Mouse (Mus musculus) forebrain, embryonic 12.5 days (tissue): ENCODE data around the gene Ttc37. TPM values are rescaled to one million over a fixed set of nuclear protein-coding genes. Genes with fewer than 3 reads are reported as not detected.

ENCODE experiments used
- ATAC-seq: fragments of 200-750 bp; cut with Nextera tagmentation; 2 replicates; pipeline ENCODE4 v1.8.0; 2017; ENCODE audit warnings: moderate TSS enrichment; ENCODE audit not compliant: low FRiP score
- H3K27ac ChIP-seq: fragments of 300-500 bp; sonication (generic); 2 replicates; pipeline ENCODE4 v1.5.1; 2016; ENCODE audit warnings: mild to moderate bottlenecking
- H3K27me3 ChIP-seq: fragments of 300-500 bp; sonication (generic); 2 replicates; pipeline ENCODE4 v1.6.1; 2016; ENCODE audit warnings: mild to moderate bottlenecking
- H3K36me3 ChIP-seq: fragments of 300-500 bp; sonication (generic); replicated peaks from 2 replicates; pipeline ENCODE4 v1.6.1; 2016; ENCODE audit warnings: mild to moderate bottlenecking
- H3K4me1 ChIP-seq: fragments of 300-500 bp; sonication (generic); 2 replicates; pipeline ENCODE4 v1.6.1; 2016
- H3K4me2 ChIP-seq: fragments of 300-500 bp; sonication (generic); 2 replicates; pipeline ENCODE4 v1.6.1; 2016; ENCODE audit warnings: mild to moderate bottlenecking, moderate library complexity
- H3K4me3 ChIP-seq: fragments of 300-500 bp; sonication (generic); replicated peaks from 2 replicates; pipeline ENCODE4 v1.5.1; 2016; ENCODE audit warnings: mild to moderate bottlenecking
- H3K9ac ChIP-seq: fragments of 300-500 bp; sonication (generic); 2 replicates; pipeline ENCODE4 v1.6.1; 2016; ENCODE audit warnings: mild to moderate bottlenecking
- H3K9me3 ChIP-seq: fragments of 300-500 bp; sonication (generic); 2 replicates; pipeline ENCODE4 v1.6.1; 2016
- WGBS: fragments of 180-500 bp; shearing (Covaris S2); methylation state at CpG from one replicate; pipeline ENCODE4 v1.1.7; 2016; 5-methylcytosine and 5-hydroxymethylcytosine counted together
- polyA plus RNA-seq: library from polyadenylated mRNA; unstranded; fragments of >200 nt; fragmentation: Nextera tagmentation; extraction: Ambion mirVana; gene quantifications from 2 replicates; pipeline ENCODE4 v1.2.1, GENCODE M21; 2016

The Ttc37 gene
- polyA plus RNA-seq, 1 experiment from 2014 or later: 16.9 TPM

- H3K4me2 ChIP-seq: peak overlapping the region; percentile 58
- peak; percentile 84 for ATAC-seq
- no peaks in the 10 kb centered on the region; the same call in 1 of the 2 replicates for H3K36me3 ChIP-seq
- 0 out of 2 replicates have a peak, but pooled peaks cover 6% of the 10 kb centered on the region for H3K4me1 ChIP-seq
- peak overlapping the region; percentile 81 for H3K27ac ChIP-seq
- WGBS: 3% methylated on average over 16 of the region's 16 CpGs
- H3K9ac ChIP-seq: peak overlapping the region; percentile 70
- H3K27me3 ChIP-seq: no peaks in the 10 kb centered on the region
- peak overlapping the region; percentile 66 for H3K4me3 ChIP-seq
- no peaks in the 10 kb centered on the region for H3K9me3 ChIP-seq
Observed at GRCm38 (mm10) chr13:76098116-76098492, 430 bp upstream of the Ttc37 start.

- 93% methylated on average over 2 of the region's 2 CpGs for WGBS
- no peak overlapping the region for H3K9ac ChIP-seq
- 0 out of 2 replicates have a peak, but pooled peaks cover 6% of the 10 kb centered on the region for H3K4me1 ChIP-seq
- no peak overlapping the region for H3K27ac ChIP-seq
- H3K4me3 ChIP-seq: no peak overlapping the region
- H3K4me2 ChIP-seq: no peak overlapping the region
- no peak for ATAC-seq
- no peaks in the 10 kb centered on the region for H3K27me3 ChIP-seq
- H3K36me3 ChIP-seq: no peaks in the 10 kb centered on the region
- no peaks in the 10 kb centered on the region for H3K9me3 ChIP-seq
Observed at GRCm38 (mm10) chr13:76101989-76102388, 3.5 kb downstream of the Ttc37 start.

GRCm38 (mm10) chr13:76109069-76109824, 10.7 kb downstream of the Ttc37 start:
- WGBS: 93% methylated on average over 18 of the region's 18 CpGs
- Histone ChIP-seq H3K36me3 (peaks cover 28% of the 10 kb centered on the region), H3K4me3 (no peak overlapping the region), H3K4me2 (no peak overlapping the region), H3K4me1 (no peaks in the 10 kb centered on the region), H3K27ac (no peak overlapping the region), H3K9me3 (no peaks in the 10 kb centered on the region), H3K27me3 (no peaks in the 10 kb centered on the region), H3K9ac (no peak overlapping the region)
- ATAC-seq: no peak

- Histone ChIP-seq H3K4me2 (no peak overlapping the region), H3K27ac (no peak overlapping the region), H3K9ac (no peak overlapping the region), H3K4me3 (no peak overlapping the region), H3K4me1 (no peaks in the 10 kb centered on the region), H3K36me3 (peaks cover 46% of the 10 kb centered on the region), H3K9me3 (no peaks in the 10 kb centered on the region), H3K27me3 (no peaks in the 10 kb centered on the region)
- no peak for ATAC-seq
- 93% methylated on average over 4 of the region's 4 CpGs for WGBS
Observed at GRCm38 (mm10) chr13:76128799-76129198, 30.3 kb downstream of the Ttc37 start.

GRCm38 (mm10) chr13:76132415-76132814, 33.9 kb downstream of the Ttc37 start:
- H3K27ac ChIP-seq: no peak overlapping the region
- WGBS: 87% methylated on average over 4 of the region's 4 CpGs
- no peak overlapping the region for H3K4me3 ChIP-seq
- peaks cover 47% of the 10 kb centered on the region for H3K36me3 ChIP-seq
- no peak overlapping the region for H3K9ac ChIP-seq
- no peaks in the 10 kb centered on the region for H3K9me3 ChIP-seq
- no peaks in the 10 kb centered on the region for H3K27me3 ChIP-seq
- H3K4me1 ChIP-seq: no peaks in the 10 kb centered on the region
- ATAC-seq: no peak
- no peak overlapping the region for H3K4me2 ChIP-seq

- ATAC-seq: no peak
Observed at GRCm38 (mm10) chr13:76138862-76139261, 40.3 kb downstream of the Ttc37 start.

GRCm38 (mm10) chr13:76141117-76141808, 42.7 kb downstream of the Ttc37 start:
- no peaks in the 10 kb centered on the region for H3K4me1 ChIP-seq
- H3K36me3 ChIP-seq: peaks cover 22% of the 10 kb centered on the region
- WGBS: 88% methylated on average over 12 of the region's 12 CpGs
- no peak overlapping the region for H3K4me3 ChIP-seq
- no peaks in the 10 kb centered on the region for H3K27me3 ChIP-seq
- H3K9ac ChIP-seq: no peak overlapping the region
- ATAC-seq: no peak
- H3K27ac ChIP-seq: no peak overlapping the region
- H3K9me3 ChIP-seq: no peaks in the 10 kb centered on the region
- no peak overlapping the region for H3K4me2 ChIP-seq

More at GRCm38 (mm10) chr13:76138862-76139261, 40.3 kb downstream of the Ttc37 start:
- Histone ChIP-seq H3K36me3 (peaks cover 35% of the 10 kb centered on the region), H3K27ac (no peak overlapping the region), H3K4me2 (no peak overlapping the region), H3K4me3 (no peak overlapping the region), H3K4me1 (no peaks in the 10 kb centered on the region), H3K9me3 (no peaks in the 10 kb centered on the region), H3K9ac (no peak overlapping the region), H3K27me3 (no peaks in the 10 kb centered on the region)
- 95% methylated on average over 3 of the region's 3 CpGs for WGBS

GRCm38 (mm10) chr13:76150483-76150882, 51.9 kb downstream of the Ttc37 start:
- 85% methylated on average over 5 of the region's 5 CpGs for WGBS
- no peaks in the 10 kb centered on the region for H3K27me3 ChIP-seq
- no peak overlapping the region for H3K27ac ChIP-seq
- H3K4me2 ChIP-seq: no peak overlapping the region
- H3K4me1 ChIP-seq: no peaks in the 10 kb centered on the region
- H3K9me3 ChIP-seq: no peaks in the 10 kb centered on the region
- no peak overlapping the region for H3K4me3 ChIP-seq
- H3K9ac ChIP-seq: no peak overlapping the region
- no peak for ATAC-seq
- H3K36me3 ChIP-seq: peaks cover 18% of the 10 kb centered on the region; the same call in 1 of the 2 replicates

GRCm38 (mm10) chr13:76157099-76157498, 58.6 kb downstream of the Ttc37 start:
- no peak for ATAC-seq
- Histone ChIP-seq H3K4me2 (no peak overlapping the region), H3K27me3 (no peaks in the 10 kb centered on the region), H3K4me1 (no peaks in the 10 kb centered on the region), H3K4me3 (no peak overlapping the region), H3K27ac (no peak overlapping the region), H3K9me3 (no peaks in the 10 kb centered on the region), H3K9ac (no peak overlapping the region), H3K36me3 (peaks cover 39% of the 10 kb centered on the region)
- 97% methylated on average over 3 of the region's 3 CpGs for WGBS

- Histone ChIP-seq H3K9me3 (no peaks in the 10 kb centered on the region), H3K9ac (no peak overlapping the region), H3K4me2 (no peak overlapping the region), H3K36me3 (peaks cover 43% of the 10 kb centered on the region), H3K4me3 (no peak overlapping the region), H3K4me1 (no peaks in the 10 kb centered on the region), H3K27ac (no peak overlapping the region), H3K27me3 (no peaks in the 10 kb centered on the region)
- ATAC-seq: no peak
- WGBS: 100% methylated on average over 1 of the region's 1 CpGs
Observed at GRCm38 (mm10) chr13:76157508-76157907, 59.0 kb downstream of the Ttc37 start.

- Histone ChIP-seq H3K4me3 (no peak overlapping the region), H3K4me1 (no peaks in the 10 kb centered on the region), H3K9me3 (no peaks in the 10 kb centered on the region), H3K4me2 (no peak overlapping the region), H3K36me3 (peaks cover 46% of the 10 kb centered on the region), H3K27ac (no peak overlapping the region), H3K9ac (no peak overlapping the region), H3K27me3 (no peaks in the 10 kb centered on the region)
- no peak for ATAC-seq
- 91% methylated on average over 2 of the region's 2 CpGs for WGBS
Observed at GRCm38 (mm10) chr13:76160587-76160986, 62.1 kb downstream of the Ttc37 start.

GRCm38 (mm10) chr13:76174297-76174696, 75.8 kb downstream of the Ttc37 start:
- no peak for ATAC-seq

More at GRCm38 (mm10) chr13:76174297-76174696, 75.8 kb downstream of the Ttc37 start:
- no peak overlapping the region for H3K27ac ChIP-seq
- no peak overlapping the region for H3K4me3 ChIP-seq
- no peaks in the 10 kb centered on the region for H3K4me1 ChIP-seq
- H3K27me3 ChIP-seq: no peaks in the 10 kb centered on the region
- no peak overlapping the region for H3K4me2 ChIP-seq
- peaks cover 3% of the 10 kb centered on the region; the same call in 1 of the 2 replicates for H3K9me3 ChIP-seq
- H3K36me3 ChIP-seq: peaks cover 23% of the 10 kb centered on the region
- no peak overlapping the region for H3K9ac ChIP-seq
